Mouse (Mus musculus) G1E (cell line): ENCODE measurements around the gene Mgat3.

Source experiments
- CTCF ChIP-seq: IDR thresholded peaks from 2 replicates; pipeline ENCODE4 v1.5.1; 2012; ENCODE audit warnings: low read depth, low read length, inconsistent platforms, mixed read lengths
- GATA1 ChIP-seq: IDR thresholded peaks from 2 replicates; pipeline ENCODE4 v1.6.1; 2012; ENCODE audit warnings: borderline replicate concordance, low read length, inconsistent platforms, mixed read lengths
- GATA2 ChIP-seq: IDR thresholded peaks from 2 replicates; pipeline ENCODE4 v1.6.1; 2012; ENCODE audit warnings: low read depth, low read length, inconsistent platforms, borderline replicate concordance
- POLR2AphosphoS5 ChIP-seq: IDR thresholded peaks from 2 replicates; pipeline ENCODE4 v1.6.1; 2012; ENCODE audit warnings: low read depth, low read length, inconsistent platforms; ENCODE audit not compliant: insufficient replicate concordance
- TAL1 ChIP-seq: conservative IDR thresholded peaks from 2 replicates; pipeline ENCODE4 v1.6.1; 2012; ENCODE audit warnings: low read depth, low read length, inconsistent platforms, mixed read lengths

GRCm38 (mm10) chr15:80190075-80190474 is 16.6 kb downstream of the Mgat3 start:
- TF ChIP-seq CTCF (no peak), GATA1 (no peak), POLR2AphosphoS5 (no peak), TAL1 (no peak), GATA2 (no peak)
